Mouse (Mus musculus) mesoderm, embryonic 11.5 days (tissue): ENCODE measurements at regions not wholly inside any gene's neighbourhood (a gene's known extent, or its start where the extent isn't known, plus 50 kb on each side); places are given as distances from the start of the nearest gene placed in this dataset.
A peak's percentile ranks its signal among the peaks of the same experiment; 100 is the strongest.

Experiments used
- DNase-seq: peaks from one replicate; pipeline ENCODE4 v3.0.0-alpha.2; 2012; ENCODE audit warnings: low read depth, low spot score

GRCm38 (mm10) chr1:151045334-151045733 lies 52.1 kb upstream of the Hmcn1 start:
- no peak for DNase-seq

GRCm38 (mm10) chr1:151046626-151047025 lies 53.4 kb upstream of the Hmcn1 start:
- no peak for DNase-seq

GRCm38 (mm10) chr1:151049726-151050506 lies 56.7 kb upstream of the Hmcn1 start:
- DNase-seq: no peak

DNA sequence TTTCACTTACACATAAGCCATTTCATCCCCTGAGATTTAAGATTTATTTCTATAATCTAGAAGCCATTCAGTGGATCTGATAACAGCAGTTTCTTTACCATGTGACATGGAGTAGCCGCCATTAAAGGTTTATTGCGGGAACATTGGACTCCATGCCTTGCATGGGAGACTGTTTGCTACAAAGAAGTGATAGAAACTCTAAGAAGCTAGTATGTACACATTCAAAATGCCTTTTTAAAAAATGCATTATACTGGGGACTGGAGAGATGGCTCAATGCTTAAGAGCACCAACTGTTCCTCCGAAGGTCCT lies 57.2 kb upstream of the Hmcn1 start:
- DNase-seq: no peak

- DNase-seq: no peak
Observed at GRCm38 (mm10) chr1:151053268-151053667, 60.0 kb upstream of the Hmcn1 start.

DNA sequence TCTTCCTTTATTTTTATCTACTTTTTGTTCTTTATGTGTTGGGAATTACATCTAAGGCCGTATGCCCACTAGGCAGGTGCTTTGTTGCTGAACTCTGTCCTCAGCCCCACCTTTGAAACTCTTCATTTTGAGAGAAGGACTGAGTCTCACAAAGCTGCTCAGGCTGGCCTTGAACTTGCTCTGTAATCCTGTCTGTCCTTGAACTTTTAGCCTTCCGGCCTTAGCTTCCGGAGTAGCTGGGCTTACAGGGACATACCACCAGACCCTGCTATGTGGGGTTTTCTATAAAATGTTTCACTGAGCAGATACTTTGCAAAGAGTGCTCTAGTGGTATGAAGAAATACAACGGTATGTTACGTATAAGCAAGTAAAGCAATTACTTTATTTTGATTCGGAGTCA lies 62.2 kb upstream of the Hmcn1 start:
- no peak for DNase-seq

GRCm38 (mm10) chr1:151059546-151060136 lies 66.4 kb upstream of the Hmcn1 start:
- DNase-seq: no peak

GRCm38 (mm10) chr1:151065090-151065567 lies 71.9 kb upstream of the Hmcn1 start:
- no peak for DNase-seq

- peak; percentile 69 for DNase-seq
Observed at GRCm38 (mm10) chr1:151066379-151067128, 73.3 kb upstream of the Hmcn1 start.

DNA sequence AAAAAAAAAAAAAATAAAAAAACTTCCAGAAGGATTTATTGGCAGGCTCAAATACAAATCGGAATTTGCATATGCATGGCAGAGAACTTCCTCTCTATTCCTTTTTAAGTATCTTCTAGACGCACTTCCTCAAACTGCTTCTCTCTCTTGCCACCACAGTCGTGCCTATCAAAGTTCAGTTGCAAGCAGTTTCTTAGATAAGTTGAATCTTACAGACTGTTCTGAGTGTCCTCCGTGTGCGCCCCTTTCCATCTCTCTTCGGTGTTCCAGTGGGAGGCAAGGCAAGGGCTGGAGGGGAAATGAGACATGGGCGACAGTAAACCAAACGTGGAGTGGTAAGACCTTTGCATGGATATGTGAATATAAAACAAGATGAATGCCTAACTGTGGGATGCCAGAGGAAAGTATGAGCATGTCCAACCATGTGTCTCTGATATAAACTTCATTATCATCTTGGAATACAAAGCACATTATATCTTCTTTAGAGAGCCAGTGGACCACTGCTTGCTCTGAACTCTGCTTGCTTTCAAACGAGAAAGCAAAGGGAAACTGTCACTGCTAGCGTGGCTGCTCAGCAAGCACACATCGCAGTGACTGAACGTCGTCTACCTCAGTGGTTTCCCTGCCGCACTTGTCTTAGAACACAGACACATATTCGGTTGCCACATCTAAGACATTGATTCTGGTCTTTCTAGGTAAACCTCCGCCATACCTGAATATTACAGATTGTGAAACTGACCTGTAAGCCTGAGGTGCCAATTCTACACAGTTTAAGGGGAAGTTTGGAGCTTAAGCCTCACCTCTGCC lies 81.5 kb upstream of the Hmcn1 start:
- DNase-seq: no peak

GRCm38 (mm10) chr1:151075541-151075940 lies 82.3 kb upstream of the Hmcn1 start:
- no peak for DNase-seq

GRCm38 (mm10) chr1:151078909-151079522 lies 85.8 kb upstream of the Hmcn1 start:
- peak; percentile 74 for DNase-seq

DNA sequence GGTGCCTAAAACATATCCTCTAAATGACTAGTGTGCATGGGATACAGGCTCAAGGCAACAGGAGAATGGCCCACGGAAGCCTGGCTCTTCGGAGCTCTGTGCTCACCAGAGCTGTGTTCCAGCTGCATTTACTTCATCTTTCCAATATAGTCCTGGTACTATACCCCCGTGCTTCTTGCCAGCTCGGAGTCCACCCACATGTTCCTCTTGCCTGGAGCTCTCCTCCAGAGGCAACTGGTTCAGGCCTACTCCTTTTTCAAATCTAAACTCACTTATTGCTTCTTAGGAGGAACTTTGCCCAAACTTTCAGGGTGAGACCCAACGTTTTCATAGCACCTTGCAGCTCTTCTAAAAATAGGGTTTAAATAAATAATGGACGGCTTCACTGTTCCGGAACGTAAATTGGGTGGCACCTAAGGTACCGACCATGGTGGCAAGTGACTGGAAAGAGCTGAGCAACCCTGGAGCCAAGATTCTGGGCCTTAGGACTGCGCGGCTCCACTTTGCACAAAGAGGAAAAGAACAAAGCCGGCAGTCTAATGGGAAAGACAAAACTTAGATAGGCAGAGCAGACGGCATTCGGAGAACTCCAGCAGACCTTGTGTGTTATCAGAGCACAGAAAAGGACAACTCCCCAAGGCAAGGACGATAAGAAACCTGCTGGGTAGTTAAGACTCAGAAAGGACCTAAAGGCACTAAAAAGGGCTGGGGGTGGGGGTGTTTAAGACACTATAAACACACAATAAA lies 86.6 kb upstream of the Hmcn1 start:
- DNase-seq: no peak

DNA sequence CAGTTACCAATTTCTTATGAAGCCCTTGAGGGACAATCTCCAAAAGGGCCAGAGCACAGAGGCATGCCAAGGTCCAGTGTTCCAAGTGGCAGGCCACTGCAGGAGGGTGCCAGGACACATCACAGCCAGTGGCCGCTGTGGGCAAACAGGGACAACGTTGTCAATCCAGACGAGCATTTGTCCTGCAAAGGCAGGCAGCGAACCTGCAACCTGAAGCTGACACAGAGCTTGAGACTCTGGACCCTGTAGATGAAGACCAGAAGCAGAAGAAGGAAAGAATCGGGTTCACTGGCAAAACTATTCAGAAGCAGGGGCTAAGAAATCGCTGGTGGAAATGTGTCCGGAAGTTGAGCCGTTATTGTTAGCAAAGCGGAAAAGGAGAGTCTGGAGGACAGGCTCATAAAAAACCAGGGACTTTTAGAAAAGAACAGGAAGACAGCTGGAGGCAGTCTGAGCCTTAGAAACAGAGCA lies 87.3 kb upstream of the Hmcn1 start:
- DNase-seq: no peak

DNA sequence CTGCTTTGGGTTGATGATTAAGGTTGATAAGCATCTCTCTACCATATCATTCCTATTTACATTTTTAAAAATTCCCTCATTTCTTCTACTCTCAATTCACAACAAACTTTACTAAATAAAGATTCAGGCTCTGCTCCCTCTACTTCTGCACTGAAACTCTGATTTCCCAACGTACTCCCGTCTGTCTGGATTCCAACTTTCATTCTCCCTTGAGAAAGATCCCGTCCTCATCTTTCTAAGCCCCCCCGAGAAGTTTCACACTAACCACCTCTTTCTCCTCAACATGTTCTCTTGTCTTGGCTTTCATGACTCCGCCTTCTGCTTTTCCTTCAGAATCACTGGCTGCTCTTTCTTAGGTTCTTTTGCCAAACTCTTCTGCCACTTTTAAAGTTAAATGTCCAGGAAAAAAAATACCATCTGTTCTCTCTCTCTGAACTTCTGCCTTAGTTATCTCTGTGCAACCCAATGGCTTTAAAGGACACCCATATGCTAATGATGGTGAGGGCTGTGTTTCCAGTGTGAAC lies 89.3 kb upstream of the Hmcn1 start:
- no peak for DNase-seq

- DNase-seq: no peak
Observed at GRCm38 (mm10) chr1:151083806-151084205, 90.6 kb upstream of the Hmcn1 start.

DNA sequence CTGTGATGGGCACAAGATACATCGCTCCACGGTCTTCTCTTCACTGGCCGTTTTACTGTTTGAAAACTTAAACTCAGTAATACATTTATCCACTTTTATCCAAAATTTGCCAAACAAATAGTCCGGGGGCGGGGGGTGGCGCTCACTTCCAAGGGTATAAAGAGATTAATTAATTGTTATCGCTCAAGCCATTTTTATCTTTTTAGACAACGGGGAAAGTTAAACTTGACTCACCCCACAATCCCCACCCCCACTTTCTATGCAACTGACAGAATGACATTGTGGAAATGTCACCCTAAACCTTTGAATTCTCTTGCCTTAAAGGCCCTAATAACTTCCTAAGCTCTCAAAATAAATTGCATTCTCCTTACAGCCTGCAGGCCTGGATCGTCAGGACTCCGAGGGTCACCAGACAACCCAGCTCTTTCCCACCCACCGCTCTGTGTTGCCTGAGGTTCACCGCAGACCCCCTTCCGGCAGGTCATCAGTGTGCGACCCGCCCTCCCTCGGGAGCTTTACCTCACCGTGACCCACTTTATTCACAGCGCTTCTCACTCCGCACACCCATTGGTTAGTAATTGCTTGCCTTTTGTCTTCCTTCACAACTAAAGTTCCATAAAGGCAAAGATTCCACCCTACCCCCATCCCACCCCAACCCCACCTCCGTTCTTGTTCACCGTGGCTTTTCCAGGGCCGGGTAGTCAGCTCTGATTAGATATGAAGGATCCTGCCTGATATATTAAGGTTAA lies 93.0 kb upstream of the Hmcn1 start:
- DNase-seq: peak; percentile 68

- no peak for DNase-seq
Observed at GRCm38 (mm10) chr1:151087151-151087660, 94.0 kb upstream of the Hmcn1 start.

- DNase-seq: no peak
Observed at GRCm38 (mm10) chr1:151087811-151088511, 94.4 kb upstream of the Gm47985 start.
